Mouse (Mus musculus) urinary bladder, postnatal 4 days (tissue): ENCODE data around the gene Upk3bl.
"Not testable (repeated sequence)": the region's sequence is repeated elsewhere in the genome, so short reads cannot be mapped to it uniquely, and the experiment has no call there.

Experiments
- DNase-seq, 2 experiments: peaks; one replicate each; pipeline ENCODE4 v3.0.0; 2021 to 2022; ENCODE audit warnings: low spot score in 2 of 2

Gene Upk3bl

GRCm38 (mm10) chr5:136084891-136085651 is 30.8 kb downstream of the Upk3bl start:
- DNase-seq = peak in 1 of 2 experiments; percentile 31

- no peak for DNase-seq
These were observed 32.0 kb downstream of the Upk3bl start for GRCm38 (mm10) chr5:136086290-136086689.

- DNase-seq = no peak
These were observed 34.7 kb downstream of the Upk3bl start for GRCm38 (mm10) chr5:136088821-136089575.

GRCm38 (mm10) chr5:136091927-136092326 is 37.6 kb downstream of the Upk3bl start:
- no peak for DNase-seq

GRCm38 (mm10) chr5:136094249-136095010 is 40.1 kb downstream of the Upk3bl start:
- DNase-seq = no peak

GRCm38 (mm10) chr5:136095089-136095488 is 40.8 kb downstream of the Upk3bl start:
- no peak for DNase-seq

GRCm38 (mm10) chr5:136098536-136098935 is 44.2 kb downstream of the Upk3bl start:
- no peak for DNase-seq

- peak; percentile 67 to 74 for DNase-seq
These were observed 48.0 kb downstream of the Upk3bl start for GRCm38 (mm10) chr5:136102099-136102820.

- DNase-seq = no peak
These were observed 50.2 kb downstream of the Upk3bl start for GRCm38 (mm10) chr5:136104511-136104910.

GRCm38 (mm10) chr5:136108486-136108885 is 54.2 kb downstream of the Upk3bl start:
- no peak for DNase-seq

- DNase-seq = no peak
These were observed 54.8 kb downstream of the Upk3bl start for GRCm38 (mm10) chr5:136109042-136109441.

- not testable (repeated sequence) for DNase-seq
These were observed 59.3 kb downstream of the Upk3bl start for GRCm38 (mm10) chr5:136113546-136113945.
